Mouse (Mus musculus): ENCODE measurements around the gene Lrrc7.

- no peak for TF ChIP-seq GATA1 (IDR thresholded peaks at IDR 0.05; ENCODE audit: borderline replicate concordance, low read length)
- no peak for TF ChIP-seq TAL1 (conservative IDR thresholded peaks at IDR 0.05; ENCODE audit: low read depth, low read length)
- TF ChIP-seq CTCF (IDR thresholded peaks at IDR 0.05; ENCODE audit: low read depth, low read length): no peak
- TF ChIP-seq POLR2AphosphoS5 (IDR thresholded peaks at IDR 0.05; ENCODE audit: insufficient replicate concordance, low read depth, low read length): no peak
Observed at GRCm38 (mm10) chr3:158365801-158366200, 196.2 kb downstream of the Lrrc7 start.
